Mouse (Mus musculus) small intestine, adult 2 months (tissue): ENCODE results near the gene Pik3r6.

ENCODE experiments used
- CTCF ChIP-seq: fragments of 200-500 bp; IDR thresholded peaks from 2 replicates; pipeline ENCODE4 v1.5.1; 2012; ENCODE audit warnings: low read depth, mild to moderate bottlenecking, control low read depth, inconsistent platforms, low read length, moderate library complexity, mixed read lengths; ENCODE audit not compliant: insufficient replicate concordance, insufficient read length; ENCODE audit errors: extremely low read depth
- POLR2A ChIP-seq: fragments of 200-500 bp; IDR thresholded peaks from 2 replicates; pipeline ENCODE4 v1.6.1; 2012; ENCODE audit warnings: low read depth, mild to moderate bottlenecking, control low read depth, inconsistent platforms, low read length, moderate library complexity

GRCm38 (mm10) chr11:68589055-68589809 lies 86.4 kb downstream of the Pik3r6 start:
- TF ChIP-seq CTCF = peak; percentile 90
- TF ChIP-seq POLR2A = no peak
